Mouse (Mus musculus): ENCODE measurements around the gene Pla2g7.
"Not testable (repeated sequence)": the region's sequence is repeated elsewhere in the genome, so short reads cannot be mapped to it uniquely, and the experiment has no call there.

Gene Pla2g7

GRCm38 (mm10) chr17:43567992-43568888 lies at the start of gene Pla2g7:
Pla2g7 (plus strand) TSS chr17:43568098.
- in situ Hi-C loops (cut with MboI; ENCODE audit: unreplicated experiment in 2 of 2): no loop called here

DNA sequence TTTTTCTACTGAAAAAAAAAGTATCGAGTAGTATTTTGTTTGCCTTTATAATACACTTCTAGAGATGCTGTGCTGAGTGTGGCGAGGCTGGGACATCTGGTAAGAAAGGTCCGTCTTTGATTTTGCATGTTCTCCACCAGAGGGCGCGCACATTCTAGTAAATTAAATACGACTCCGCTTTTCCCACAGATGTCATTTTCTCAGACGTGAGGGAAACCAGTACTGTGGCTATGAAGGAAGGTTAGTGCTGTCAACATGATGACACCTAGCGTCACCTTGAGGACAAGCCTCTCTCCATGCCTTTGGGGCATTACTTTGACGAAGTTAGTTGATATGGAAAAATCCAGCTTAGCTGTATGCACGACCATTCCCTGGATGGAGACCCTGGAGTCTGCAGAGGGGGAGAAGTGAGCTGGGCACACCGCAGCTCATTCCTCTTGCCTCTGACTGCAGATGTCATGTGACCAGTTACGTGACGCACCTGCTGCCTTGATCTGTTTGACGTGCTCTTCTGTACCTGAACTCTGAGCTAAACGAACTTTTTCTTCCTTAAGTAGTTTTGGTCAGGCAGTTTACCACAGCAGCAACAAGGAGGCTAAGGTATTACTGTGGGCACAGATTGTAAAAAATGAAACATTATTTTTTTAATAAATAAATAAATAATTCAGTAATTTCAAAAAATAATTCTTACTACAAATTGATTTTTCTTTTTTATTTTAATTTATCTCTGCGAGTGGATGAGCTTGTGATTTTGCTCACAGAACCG lies 49.1 kb upstream of the Pla2g7 start:
- in situ Hi-C loops (cut with MboI; ENCODE audit: unreplicated experiment in 2 of 2): loop anchor here in 1 of 2 experiments (5.0 kb wide), 1 partner anchor 88 kb away; no protein-coding TSS in a partner anchor

DNA sequence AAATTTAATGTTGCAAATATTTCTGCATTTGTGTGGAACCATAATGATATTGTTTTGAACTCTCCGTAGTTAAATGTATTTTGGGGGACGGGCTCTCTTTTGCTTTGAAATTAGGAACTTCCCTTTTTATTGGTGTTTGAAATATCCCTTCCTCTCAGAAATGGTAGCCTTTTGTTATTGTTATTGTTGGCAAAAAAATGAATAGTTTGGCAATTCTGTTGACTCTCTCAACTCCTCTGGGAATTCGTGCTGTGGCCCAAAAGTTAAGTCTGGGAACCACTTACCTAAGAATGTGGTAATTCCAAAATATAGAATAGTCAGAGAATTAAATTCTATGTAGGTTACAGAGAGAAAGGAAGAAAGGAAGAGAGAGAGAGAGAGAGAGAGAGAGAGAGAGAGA lies 47.7 kb upstream of the Pla2g7 start:
- in situ Hi-C loops (cut with MboI; ENCODE audit: unreplicated experiment in 2 of 2): no loop called here

- in situ Hi-C loops (cut with MboI; ENCODE audit: unreplicated experiment in 2 of 2): no loop called here
Measured at GRCm38 (mm10) chr17:43530507-43530906, 37.4 kb upstream of the Pla2g7 start.

DNA sequence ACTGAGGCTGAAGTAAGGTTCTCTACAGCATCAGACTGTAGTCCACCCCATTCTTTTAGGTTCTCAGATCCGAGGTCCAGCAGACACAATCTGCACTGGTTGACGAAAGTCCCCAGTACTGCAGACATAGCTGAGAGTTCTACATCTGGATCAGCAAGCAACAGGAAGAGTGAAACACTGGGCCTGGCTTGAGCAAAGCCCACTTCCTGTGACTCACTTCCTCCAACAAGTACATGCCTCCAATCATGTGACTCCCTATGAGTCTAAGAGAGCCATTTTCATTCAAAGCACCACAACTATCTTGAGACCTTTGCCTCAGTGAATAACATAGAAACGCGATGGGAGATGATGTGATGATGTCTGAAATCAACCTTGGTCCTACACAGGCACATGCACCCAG lies 36.7 kb upstream of the Pla2g7 start:
- in situ Hi-C loops (cut with MboI; ENCODE audit: unreplicated experiment in 2 of 2): no loop called here

DNA sequence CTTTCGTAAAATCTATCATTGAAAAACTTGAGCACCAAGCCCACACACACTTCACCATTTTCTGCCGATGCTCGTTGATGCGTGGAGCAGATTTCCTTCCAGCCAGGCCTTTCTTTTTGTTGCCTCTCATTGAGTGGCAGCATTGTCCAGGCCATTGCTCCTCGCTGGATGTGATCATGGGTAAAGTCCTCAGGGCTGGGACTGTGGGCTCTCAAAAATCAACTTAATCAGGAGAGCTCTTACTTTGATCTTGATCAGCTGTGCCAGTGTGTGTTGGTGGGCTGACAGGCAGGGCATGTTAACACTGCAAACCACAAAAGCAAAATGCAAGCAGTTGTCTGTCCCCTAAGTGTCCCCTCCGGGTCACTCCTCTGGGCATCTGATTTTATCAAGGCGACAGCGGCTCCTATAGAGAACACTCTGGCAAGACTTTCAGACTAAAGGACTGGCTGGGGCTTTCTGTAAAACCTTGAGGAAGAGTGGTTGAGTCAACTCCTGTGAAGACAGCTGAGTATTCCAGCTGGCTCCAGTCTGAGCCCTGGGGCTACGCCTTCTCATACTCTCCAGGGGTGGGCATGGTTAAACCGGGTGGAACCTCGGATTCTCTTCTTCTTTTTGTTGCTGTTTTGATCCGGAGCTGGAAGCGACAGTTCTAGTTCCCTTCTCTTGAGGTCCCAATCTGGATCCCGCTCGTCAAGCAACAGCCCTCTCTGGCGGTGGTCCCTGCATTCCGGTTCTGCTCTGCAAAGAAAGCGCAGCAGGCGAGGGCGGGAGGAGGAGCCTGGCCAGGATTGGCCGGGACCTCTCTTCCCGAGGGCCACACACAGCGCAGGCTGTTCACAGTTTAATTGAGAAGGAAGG lies 33.3 kb upstream of the Pla2g7 start:
- in situ Hi-C loops (cut with MboI; ENCODE audit: unreplicated experiment in 2 of 2): no loop called here

DNA sequence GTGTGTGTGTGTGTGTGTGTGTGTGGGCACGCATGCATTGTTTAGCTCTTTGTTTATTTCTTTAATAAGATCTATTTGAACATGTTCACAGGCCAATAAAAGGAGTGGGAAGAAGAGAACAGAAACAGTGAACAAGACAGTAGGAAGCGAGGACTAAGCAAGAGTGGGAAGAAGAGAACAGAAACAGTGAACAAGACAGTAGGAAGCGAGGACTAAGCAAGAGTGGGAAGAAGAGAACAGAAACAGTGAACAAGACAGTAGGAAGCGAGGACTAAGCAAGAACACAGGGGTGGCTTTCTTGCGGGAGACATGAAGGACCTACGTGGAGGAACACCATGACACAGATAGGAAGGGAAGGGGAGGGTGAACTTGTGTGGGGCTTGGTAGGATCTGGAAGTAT lies 31.1 kb upstream of the Pla2g7 start:
- in situ Hi-C loops (cut with MboI; ENCODE audit: unreplicated experiment in 2 of 2): not testable (repeated sequence)

- in situ Hi-C loops (cut with MboI; ENCODE audit: unreplicated experiment in 2 of 2): no loop called here
Measured at GRCm38 (mm10) chr17:43538767-43539166, 29.1 kb upstream of the Pla2g7 start.

DNA sequence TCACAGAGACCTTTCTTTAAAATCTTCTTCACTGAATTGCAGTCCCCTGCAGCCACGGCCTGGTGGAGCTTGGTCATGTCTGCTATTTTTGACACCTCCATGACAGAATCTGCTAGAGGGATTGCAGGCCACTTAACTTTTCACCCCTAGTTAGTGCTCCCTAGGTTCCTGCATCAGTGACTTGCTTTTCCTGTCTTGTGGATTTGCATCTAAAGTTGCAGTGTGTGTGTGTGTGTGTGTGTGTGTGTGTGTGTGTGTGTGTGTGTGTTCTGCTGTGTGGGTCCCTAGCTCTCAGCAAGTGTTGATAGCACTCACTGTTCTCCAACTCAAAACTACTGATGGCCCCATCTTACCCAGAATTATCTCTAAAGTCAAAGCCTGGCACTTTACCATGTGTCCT lies 24.4 kb upstream of the Pla2g7 start, which contains the start of gene Ankrd66:
TSS of gene Ankrd66 (minus strand) at position 101 of the 400 bp plus-strand sequence.
- in situ Hi-C loops (cut with MboI; ENCODE audit: unreplicated experiment in 2 of 2): no loop called here

DNA sequence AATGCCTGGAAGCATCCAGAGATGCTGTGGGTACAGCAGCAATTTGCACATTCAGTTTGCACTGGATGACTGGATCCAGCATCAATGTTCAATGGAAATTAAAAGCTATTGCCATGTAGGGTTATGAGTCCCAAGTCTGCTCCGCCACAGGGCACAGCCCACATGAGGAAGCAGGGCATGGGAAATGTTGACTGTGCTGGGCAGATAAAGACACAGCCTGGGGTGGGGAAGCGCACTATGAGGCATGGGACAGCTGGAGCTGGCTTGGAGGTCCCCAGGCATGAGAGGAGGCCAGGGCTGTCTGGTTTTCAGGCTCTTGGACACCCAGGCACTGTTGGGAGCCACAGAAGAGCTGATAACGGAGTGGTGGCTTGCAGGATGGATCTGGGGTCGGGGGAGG lies 23.9 kb upstream of the Pla2g7 start:
- in situ Hi-C loops (cut with MboI; ENCODE audit: unreplicated experiment in 2 of 2): no loop called here

- in situ Hi-C loops (cut with MboI; ENCODE audit: unreplicated experiment in 2 of 2): no loop called here
Measured at GRCm38 (mm10) chr17:43551122-43551630, 16.7 kb upstream of the Pla2g7 start.

GRCm38 (mm10) chr17:43554516-43555403 lies 13.1 kb upstream of the Pla2g7 start:
- in situ Hi-C loops (cut with MboI; ENCODE audit: unreplicated experiment in 2 of 2): no loop called here

DNA sequence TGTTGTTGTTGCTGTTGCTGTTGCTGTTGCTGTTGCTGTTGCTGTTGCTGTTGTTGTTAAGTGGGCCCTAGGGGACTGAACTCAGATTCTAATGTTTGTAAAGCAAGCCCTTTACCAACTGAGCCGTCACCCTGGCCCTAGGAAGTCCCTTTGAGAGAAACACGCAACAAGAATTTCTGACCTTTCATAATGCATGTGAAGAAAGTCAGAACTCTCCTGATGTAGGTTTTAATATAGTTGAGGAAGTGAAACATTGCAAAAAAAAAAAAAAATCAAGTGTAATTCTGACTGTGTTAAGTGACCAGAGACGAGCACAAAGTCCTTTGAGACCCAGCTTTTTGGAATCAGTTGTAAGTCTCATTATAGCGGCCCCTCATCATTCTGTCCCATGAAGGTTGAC lies 10.8 kb upstream of the Pla2g7 start:
- in situ Hi-C loops (cut with MboI; ENCODE audit: unreplicated experiment in 2 of 2): no loop called here

DNA sequence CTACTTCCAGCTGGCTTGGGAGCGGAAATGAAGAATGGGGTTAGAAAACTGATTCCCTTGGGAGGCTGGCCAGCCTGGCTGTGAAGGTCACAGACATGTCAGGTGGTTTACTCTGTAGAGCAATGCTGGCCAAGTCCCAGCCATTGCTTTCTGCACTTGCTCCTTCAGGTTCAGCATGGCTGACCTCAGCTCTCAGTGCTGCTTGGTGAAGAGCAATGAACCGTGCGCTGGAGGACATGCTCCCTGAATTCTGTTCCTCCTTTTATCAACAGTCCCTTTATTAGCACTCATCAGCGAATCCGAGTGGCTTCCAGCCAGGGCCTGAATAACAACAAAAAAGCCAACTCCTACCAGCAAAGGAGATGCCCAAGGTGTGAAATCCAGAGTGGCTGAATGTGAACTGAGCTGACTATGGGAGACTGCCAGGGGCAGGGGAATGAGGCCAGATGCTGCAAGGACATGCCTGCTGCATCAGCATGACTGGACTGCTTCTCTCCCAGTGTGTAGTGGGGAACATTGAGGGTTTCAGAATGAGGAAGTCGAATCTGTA lies 10.3 kb upstream of the Pla2g7 start:
- in situ Hi-C loops (cut with MboI; ENCODE audit: unreplicated experiment in 2 of 2): no loop called here

DNA sequence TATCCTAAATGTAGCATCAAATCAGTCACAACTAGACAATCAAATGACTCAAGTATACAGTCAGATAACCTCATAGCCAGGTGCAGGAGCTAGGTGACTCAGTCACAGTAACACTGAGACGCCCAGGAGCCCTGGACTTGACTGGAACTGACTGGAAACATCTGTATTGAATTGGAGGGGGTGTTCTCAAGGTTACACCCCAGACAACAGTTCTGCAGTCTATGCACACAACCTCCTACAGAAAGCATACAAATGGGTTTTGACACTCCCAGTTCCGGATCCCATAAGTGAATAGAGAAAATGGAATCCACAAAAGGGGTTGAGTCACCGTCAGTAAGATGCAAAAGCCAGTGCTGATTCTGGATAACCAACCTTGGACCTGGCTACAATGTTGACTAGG lies 9.2 kb upstream of the Pla2g7 start:
- in situ Hi-C loops (cut with MboI; ENCODE audit: unreplicated experiment in 2 of 2): no loop called here

GRCm38 (mm10) chr17:43563192-43563987 lies 4.5 kb upstream of the Pla2g7 start:
- in situ Hi-C loops (cut with MboI; ENCODE audit: unreplicated experiment in 2 of 2): no loop called here

DNA sequence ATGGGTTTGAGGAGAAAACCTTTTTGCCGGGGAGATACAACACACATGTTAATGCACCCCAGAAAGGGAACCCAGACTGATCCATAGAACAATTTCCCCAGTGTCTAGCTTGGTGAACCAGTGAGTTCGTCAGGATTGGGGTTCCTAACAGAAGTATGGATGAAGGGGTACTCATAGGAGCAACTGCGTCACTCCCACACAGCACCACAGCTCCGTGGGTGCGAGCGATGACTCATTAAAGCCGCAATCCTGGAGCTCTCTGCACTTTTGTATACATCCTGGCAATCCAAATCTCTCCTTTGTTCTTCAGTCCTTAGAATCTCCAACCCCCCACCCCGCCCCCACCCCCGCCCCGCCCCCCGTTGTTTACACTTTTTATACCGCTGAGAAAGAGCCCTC lies 306 bp upstream of the Pla2g7 start:
- in situ Hi-C loops (cut with MboI; ENCODE audit: unreplicated experiment in 2 of 2): no loop called here

- in situ Hi-C loops (cut with MboI; ENCODE audit: unreplicated experiment in 2 of 2): no loop called here
Measured at GRCm38 (mm10) chr17:43569287-43569686, 1.4 kb downstream of the Pla2g7 start.
